Comparison of ENCODE assay signal across 8 mouse cellular contexts in the genomic region with DNA sequence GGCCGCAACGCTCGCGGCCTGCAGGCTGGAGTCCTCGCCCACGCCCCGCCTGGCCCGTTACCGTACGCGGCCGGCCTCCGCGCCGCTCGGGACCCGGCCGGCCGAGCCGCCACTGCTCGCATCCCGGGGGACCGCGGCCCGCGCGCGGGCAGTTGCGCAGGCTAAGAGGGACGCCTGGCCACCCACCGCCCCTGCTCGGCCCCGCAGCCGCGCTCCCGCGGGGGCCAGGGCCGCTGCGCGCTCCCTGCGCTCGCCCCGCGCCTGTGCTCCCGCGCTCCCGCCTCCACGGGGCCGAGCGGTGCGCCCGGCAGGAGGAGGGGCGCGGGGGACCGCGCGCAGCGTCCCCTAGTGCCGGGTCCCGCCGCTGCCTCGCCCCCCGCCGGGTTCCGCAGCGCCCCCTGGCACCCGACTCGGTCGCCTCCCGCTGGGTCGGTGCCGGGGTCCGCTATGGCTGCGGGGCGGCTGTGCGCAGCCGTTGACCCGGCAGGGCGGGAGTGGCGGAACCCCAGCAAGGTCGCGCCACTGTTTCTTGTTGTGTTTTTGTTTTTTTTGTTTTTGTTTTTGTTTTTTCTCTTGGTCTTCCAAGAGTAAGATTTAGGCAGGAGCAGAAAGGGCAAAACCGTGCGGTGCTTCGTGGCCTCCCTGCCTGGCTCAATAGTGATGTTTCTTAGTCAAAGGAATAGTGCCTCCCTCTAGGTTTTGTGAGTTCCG. TPM values are rescaled to one million over a fixed set of nuclear protein-coding genes. Genes with fewer than 3 reads are reported as not detected.
DNase-seq lines count a peak whose midpoint lies in the region.

A gene (minus strand): TSS at position 335 of the 711 bp plus-strand sequence.

- DNase-seq in R1 (ENCODE audit: low read depth, low spot score) = peak; percentile 50
- peak; percentile 64 to 74 for DNase-seq in cerebellum, postnatal 36 days
- peak; percentile 85 for DNase-seq in gastrocnemius, postnatal 14 days
- DNase-seq in induced T-regulatory cell, adult 2 months (ENCODE audit: low read depth) = peak; percentile 83
- DNase-seq in left cerebral cortex, postnatal 10 days (ENCODE audit: extremely low spot score in 1 of 2, low spot score in 2 of 2) = peak; percentile 58 to 87
- peak; percentile 59 to 63 for DNase-seq in right cerebral cortex, adult 2 months (ENCODE audit: low spot score in 2 of 2)
- DNase-seq in urinary bladder, postnatal 25 days (ENCODE audit: low spot score) = peak; percentile 79

- peaks cover 34% of the 10 kb centered on the region for H3K36me3 ChIP-seq in megakaryocyte, embryonic 14.5 days (replicated peaks; ENCODE audit: low read length)

- H3K27me3 ChIP-seq in megakaryocyte, embryonic 14.5 days (replicated peaks) = no peaks in the 10 kb centered on the region

- intact Hi-C loops in gastrocnemius, postnatal 14 days (cut with DNase I; ENCODE audit: low total_unique reads) = loop anchor here (2.0 kb wide), 1 partner anchor 30 kb away; a partner anchor contains a TSS
- intact Hi-C loops in left cerebral cortex, postnatal 10 days (cut with DNase I) = no loop called here

- H3K9me3 ChIP-seq in megakaryocyte, embryonic 14.5 days = no peaks in the 10 kb centered on the region

- H3K4me1 ChIP-seq in megakaryocyte, embryonic 14.5 days = peaks cover 92% of the 10 kb centered on the region

- peak within 1 kb of the TSS; percentile 97 for H3K4me3 ChIP-seq in megakaryocyte, embryonic 14.5 days (replicated peaks)

RNA-seq across cellular contexts. Expression of the gene that starts here (rescaled TPM):
- total RNA-seq in gastrocnemius, postnatal 14 days (2021) = 10 to 100 TPM; 96.8 to 97.0 TPM
- total RNA-seq in left cerebral cortex, postnatal 10 days (2021) = 100 to 1,000 TPM; 106 to 108 TPM
- 36.1 and 38.2 TPM in 2 replicates for polyA plus RNA-seq in megakaryocyte, embryonic 14.5 days (2012; ENCODE audit: insufficient read depth, low replicate concordance)

Comparison
In these comparisons a context has a peak if more than half of its experiments do, and no peak if none do; other contexts are left out.
1. Peak in every context shown above with its lines: DNase-seq and H3K4me3 ChIP-seq.